Mouse (Mus musculus) gastrocnemius, adult 2 months (tissue): ENCODE measurements around the gene Bcor. TPM values are rescaled to one million over a fixed set of nuclear protein-coding genes. Genes with fewer than 3 reads are reported as not detected.

Experiments
- DNase-seq: peaks from one replicate; pipeline ENCODE4 v3.0.0; 2022
- H3K27ac ChIP-seq: fragments of 200-600 bp; 2 replicates; pipeline ENCODE4 v1.8.1; 2022; ENCODE audit warnings: mild to moderate bottlenecking
- H3K4me3 ChIP-seq: fragments of 200-600 bp; 2 replicates; pipeline ENCODE4 v1.8.1; 2022; ENCODE audit warnings: mild to moderate bottlenecking, moderate library complexity
- CTCF ChIP-seq: fragments of 200-600 bp; IDR thresholded peaks from 2 replicates; pipeline ENCODE4 v1.8.1; 2022; ENCODE audit warnings: antibody characterized with exemption, mild to moderate bottlenecking, moderate library complexity
- intact Hi-C: fragments of 180-260 bp; cut with DNase I; formaldehyde crosslinking; loops from one replicate; pipeline ENCODE4 v1.15.1; 2025
- total RNA-seq, 2 experiments: library from RNA; stranded (reverse); gene quantifications; 2 replicates each; pipeline ENCODE4 v1.2.3; 2021

Gene Bcor
- total RNA-seq, 2 experiments from 2014 or later = 14.9 to 17.1 TPM

GRCm38 (mm10) chrX:12087511-12088300, 72.4 kb downstream of the Bcor start:
- H3K4me3 ChIP-seq = peak overlapping the region; percentile 84
- TF ChIP-seq CTCF = peak; percentile 56
- DNase-seq = peak; percentile 82
- H3K27ac ChIP-seq = peak overlapping the region; percentile 97
- intact Hi-C loops = loop anchor here (2.0 to 10.0 kb wide), 2 partner anchors 69 to 163 kb away; no protein-coding TSS in a partner anchor

- peak overlapping the region; percentile 84 for H3K4me3 ChIP-seq
- peak; percentile 66 for DNase-seq
- intact Hi-C loops = loop anchor here (10.0 kb wide), 1 partner anchor 162 kb away; no protein-coding TSS in a partner anchor
- TF ChIP-seq CTCF = no peak
- H3K27ac ChIP-seq = peak overlapping the region; percentile 97
Measured at GRCm38 (mm10) chrX:12086674-12087510, 73.3 kb downstream of the Bcor start.

GRCm38 (mm10) chrX:12085949-12086348, 74.2 kb downstream of the Bcor start:
- DNase-seq = no peak
- TF ChIP-seq CTCF = no peak
- Histone ChIP-seq H3K4me3 (no peak overlapping the region), H3K27ac (no peak overlapping the region)
- intact Hi-C loops = loop anchor here (10.0 kb wide), 1 partner anchor 161 kb away; no protein-coding TSS in a partner anchor

- intact Hi-C loops = loop anchor here (10.0 kb wide), 1 partner anchor 160 kb away; no protein-coding TSS in a partner anchor
- no peak for TF ChIP-seq CTCF
- no peak for DNase-seq
Measured at GRCm38 (mm10) chrX:12085290-12085689, 74.9 kb downstream of the Bcor start.

GRCm38 (mm10) chrX:12084698-12085097, 75.5 kb downstream of the Bcor start:
- DNase-seq = no peak
- no peak overlapping the region for H3K27ac ChIP-seq
- no peak overlapping the region for H3K4me3 ChIP-seq
- no peak for TF ChIP-seq CTCF
- intact Hi-C loops = loop anchor here (10.0 kb wide), 1 partner anchor 160 kb away; no protein-coding TSS in a partner anchor

More at GRCm38 (mm10) chrX:12085290-12085689, 74.9 kb downstream of the Bcor start:
- Histone ChIP-seq H3K4me3 (no peak overlapping the region), H3K27ac (no peak overlapping the region)

- no peak for TF ChIP-seq CTCF
- Histone ChIP-seq H3K27ac (no peak overlapping the region), H3K4me3 (no peak overlapping the region)
- DNase-seq = no peak
- intact Hi-C loops = loop anchor here (10.0 kb wide), 1 partner anchor 159 kb away; no protein-coding TSS in a partner anchor
Measured at GRCm38 (mm10) chrX:12083631-12084030, 76.5 kb downstream of the Bcor start.

- intact Hi-C loops = loop anchor here (10.0 kb wide), 1 partner anchor 158 kb away; no protein-coding TSS in a partner anchor
- no peak for DNase-seq
- no peak overlapping the region for H3K27ac ChIP-seq
- TF ChIP-seq CTCF = no peak
- H3K4me3 ChIP-seq = no peak overlapping the region
Measured at GRCm38 (mm10) chrX:12082736-12083135, 77.4 kb downstream of the Bcor start.

- no peak for DNase-seq
- H3K27ac ChIP-seq = no peak overlapping the region
- TF ChIP-seq CTCF = no peak
- intact Hi-C loops = loop anchor here (10.0 kb wide), 1 partner anchor 157 kb away; no protein-coding TSS in a partner anchor
- H3K4me3 ChIP-seq = no peak overlapping the region
Measured at GRCm38 (mm10) chrX:12082184-12082583, 78.0 kb downstream of the Bcor start.

- no peak for DNase-seq
- Histone ChIP-seq H3K4me3 (no peak overlapping the region), H3K27ac (no peak overlapping the region)
- TF ChIP-seq CTCF = no peak
- intact Hi-C loops = loop anchor here (10.0 kb wide), 1 partner anchor 157 kb away; no protein-coding TSS in a partner anchor
Measured at GRCm38 (mm10) chrX:12081741-12082155, 78.4 kb downstream of the Bcor start.

GRCm38 (mm10) chrX:12080904-12081740, 79.0 kb downstream of the Bcor start:
- TF ChIP-seq CTCF = peak; percentile 27
- peak; percentile 70 for DNase-seq
- Histone ChIP-seq H3K27ac (peak overlapping the region; percentile 93), H3K4me3 (peak overlapping the region; percentile 88)
- intact Hi-C loops = loop anchor here (10.0 kb wide), 1 partner anchor 156 kb away; no protein-coding TSS in a partner anchor

GRCm38 (mm10) chrX:12080095-12080903, 79.9 kb downstream of the Bcor start:
- TF ChIP-seq CTCF = no peak
- peak; percentile 84 for DNase-seq
- intact Hi-C loops = loop anchor here (10.0 kb wide), 1 partner anchor 155 kb away; no protein-coding TSS in a partner anchor
- Histone ChIP-seq H3K27ac (peak overlapping the region; percentile 93), H3K4me3 (peak overlapping the region; percentile 88)
